Mouse (Mus musculus) kidney, postnatal 25 days (tissue): ENCODE results near the gene Trim3.

ENCODE experiments used
- DNase-seq, 2 experiments: peaks; one replicate each; pipeline ENCODE4 v3.0.0; 2021; ENCODE audit warnings: mixed read lengths in 2 of 2

Gene Trim3

DNA sequence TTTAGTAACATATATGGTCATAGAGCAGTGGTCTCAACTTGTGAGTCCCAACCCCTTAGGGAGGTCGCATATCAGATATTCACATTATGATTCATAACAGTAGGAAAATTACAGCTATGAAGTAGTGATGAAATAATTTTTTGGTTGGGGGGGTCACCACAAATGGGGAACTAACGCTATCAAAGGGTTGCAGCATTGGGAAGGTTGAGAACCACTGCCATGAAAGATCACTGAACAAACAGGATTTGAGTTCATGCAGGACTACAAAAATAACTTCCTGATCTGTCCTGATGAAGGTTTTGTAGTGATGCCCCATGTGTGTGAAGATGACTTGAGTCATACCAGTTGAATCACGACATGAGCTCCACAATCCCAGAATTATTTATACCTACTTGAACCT is 24.9 kb downstream of the Trim3 start:
- DNase-seq: no peak

- DNase-seq: peak; percentile 95 to 96
Measured at GRCm38 (mm10) chr7:105602860-105603623, 30.3 kb downstream of the Trim3 start.

DNA sequence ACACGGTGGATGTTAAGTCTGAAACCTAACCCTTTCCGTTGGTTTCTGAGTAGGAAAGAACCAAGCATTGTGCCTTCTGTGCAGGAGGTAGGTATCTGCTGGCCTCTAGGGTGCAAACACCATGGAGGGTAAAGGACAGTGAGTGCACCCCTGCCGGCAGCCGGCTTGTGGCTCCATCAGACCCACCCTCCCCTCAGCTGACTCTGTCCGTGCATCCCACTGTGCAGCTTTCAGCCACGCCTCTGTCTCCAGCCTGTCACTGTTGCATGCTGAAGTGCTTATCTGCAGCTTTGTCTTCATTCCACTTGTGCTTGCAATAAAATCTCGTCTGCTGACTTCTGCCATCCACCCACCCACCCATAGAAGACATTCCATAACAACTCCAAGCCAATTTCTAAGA is 43.3 kb downstream of the Trim3 start:
- no peak for DNase-seq

- no peak for DNase-seq
Measured at GRCm38 (mm10) chr7:105588325-105588912, 45.0 kb downstream of the Trim3 start.

DNA sequence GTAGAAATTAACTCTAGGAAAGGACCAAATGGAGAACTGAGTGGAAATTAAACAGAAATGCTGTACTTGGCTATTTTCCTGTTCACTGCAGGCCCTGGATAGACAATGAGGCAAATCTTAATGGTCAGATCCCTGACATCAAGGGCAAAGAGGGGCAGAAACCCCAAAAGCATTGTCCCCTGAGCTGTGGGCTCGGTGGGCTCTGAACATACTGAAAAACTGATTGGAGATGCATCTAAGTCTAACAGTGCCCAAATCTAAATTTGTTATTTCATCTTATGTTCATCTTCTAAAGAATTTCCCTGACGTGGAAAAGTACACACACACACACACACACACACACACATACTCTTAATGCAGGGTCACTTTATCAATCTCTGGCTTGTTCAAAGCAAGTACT is 51.4 kb downstream of the Trim3 start:
- no peak for DNase-seq

- peak; percentile 73 to 82 for DNase-seq
Measured at GRCm38 (mm10) chr7:105581094-105581703, 52.2 kb downstream of the Trim3 start, which contains the start of gene Apbb1. TSS of gene Apbb1 (minus strand) at chr7:105581653.

DNA sequence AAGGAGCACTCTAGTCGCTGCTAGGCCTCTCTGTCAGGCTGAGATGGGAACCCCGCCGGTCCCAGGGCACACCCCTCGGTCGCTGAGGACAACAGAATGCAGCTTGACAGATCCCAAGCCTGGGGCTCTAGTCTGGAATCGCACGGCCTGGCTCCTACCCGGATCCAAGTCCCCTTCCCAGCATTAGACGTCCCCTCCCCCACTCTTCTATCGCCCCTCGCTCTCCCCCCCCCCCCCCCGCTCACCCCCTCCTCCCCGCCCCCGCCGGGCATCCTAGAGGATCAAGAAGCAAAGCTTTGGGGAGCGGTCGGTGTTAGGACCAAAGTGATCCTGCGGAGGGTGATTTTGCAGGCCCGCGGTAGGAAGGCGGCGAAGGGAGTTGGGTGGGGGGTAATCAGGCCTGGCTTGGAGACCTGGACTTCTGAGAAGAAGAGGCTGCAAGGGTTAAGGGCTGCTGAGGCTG is 52.7 kb downstream of the Trim3 start:
- peak in 1 of 2 experiments; percentile 9 for DNase-seq

DNA sequence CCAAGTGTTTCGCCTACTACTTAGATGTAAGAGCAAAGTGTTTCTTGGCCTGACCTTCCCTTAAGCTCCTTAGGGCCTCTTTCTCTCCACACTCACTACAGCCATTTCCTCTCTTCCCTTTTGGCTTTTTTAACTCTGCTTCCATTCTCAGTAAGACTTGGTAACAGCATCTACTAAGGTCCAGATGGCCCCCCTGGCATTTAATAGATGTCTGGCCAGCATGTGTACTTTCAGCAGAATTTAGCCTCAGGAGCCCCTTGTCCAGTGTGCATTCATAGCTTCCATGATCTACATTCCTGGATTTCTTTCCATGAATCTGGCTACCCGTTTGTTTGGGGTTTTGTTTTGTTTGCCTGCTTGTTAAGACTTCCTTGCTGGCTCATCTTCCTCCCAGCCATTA is 54.9 kb downstream of the Trim3 start:
- DNase-seq: no peak

DNA sequence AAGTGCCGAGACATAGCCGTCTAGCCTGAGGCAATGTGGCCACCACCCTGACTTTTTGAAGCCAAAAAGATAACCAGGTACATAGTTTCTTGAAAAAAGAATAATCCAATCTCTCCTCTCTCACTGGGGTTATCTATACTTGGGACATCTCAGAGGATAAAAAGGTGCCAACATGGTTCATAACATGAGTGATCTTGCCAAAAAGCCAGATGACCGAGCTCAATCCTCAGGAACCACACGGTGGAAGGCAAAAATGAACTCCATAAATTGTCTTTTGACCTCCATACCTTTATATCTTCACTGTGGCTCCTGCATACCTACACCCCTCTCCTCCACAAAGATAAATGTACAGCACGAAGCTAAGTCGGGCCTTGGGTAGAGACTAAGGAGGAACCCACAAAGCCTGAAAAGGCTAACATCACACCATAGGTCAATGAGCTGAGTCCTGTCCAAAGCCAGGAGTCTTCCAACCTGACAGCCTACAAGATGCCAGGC is 55.9 kb downstream of the Trim3 start:
- no peak for DNase-seq

- no peak for DNase-seq
Measured at GRCm38 (mm10) chr7:105576166-105576748, 57.1 kb downstream of the Trim3 start.

- DNase-seq: no peak
Measured at GRCm38 (mm10) chr7:105574537-105574936, 58.8 kb downstream of the Trim3 start.

GRCm38 (mm10) chr7:105572949-105573348 is 60.4 kb downstream of the Trim3 start:
- DNase-seq: no peak

GRCm38 (mm10) chr7:105570756-105571155 is 62.6 kb downstream of the Trim3 start:
- DNase-seq: no peak

GRCm38 (mm10) chr7:105569512-105570496 is 63.6 kb downstream of the Trim3 start:
- DNase-seq: no peak

DNA sequence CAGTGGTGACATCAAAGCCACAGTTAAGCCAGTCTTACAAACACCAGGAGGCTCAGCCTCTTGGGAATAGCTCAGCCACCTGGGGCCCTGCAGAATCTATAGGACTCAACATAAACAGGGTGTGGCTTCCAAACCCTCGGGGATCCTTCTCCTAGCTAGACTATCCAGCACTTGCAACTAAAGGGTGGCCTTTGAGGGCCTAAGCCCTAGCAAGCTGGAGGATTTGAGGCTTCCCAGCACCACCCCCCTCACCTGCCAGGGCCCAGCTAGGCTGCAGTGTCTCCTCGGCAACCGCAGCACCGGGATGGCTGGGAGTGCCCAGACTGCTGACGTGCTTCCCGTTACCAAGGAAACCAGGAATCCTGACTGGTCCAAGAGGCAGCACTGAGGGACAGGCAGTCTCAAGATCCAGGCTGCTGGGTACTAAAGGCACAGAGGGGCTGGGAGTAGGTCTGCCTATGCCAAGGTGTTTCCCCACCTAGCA is 64.3 kb downstream of the Trim3 start:
- peak; percentile 19 to 63 for DNase-seq

GRCm38 (mm10) chr7:105568583-105568982 is 64.8 kb downstream of the Trim3 start:
- no peak for DNase-seq

DNA sequence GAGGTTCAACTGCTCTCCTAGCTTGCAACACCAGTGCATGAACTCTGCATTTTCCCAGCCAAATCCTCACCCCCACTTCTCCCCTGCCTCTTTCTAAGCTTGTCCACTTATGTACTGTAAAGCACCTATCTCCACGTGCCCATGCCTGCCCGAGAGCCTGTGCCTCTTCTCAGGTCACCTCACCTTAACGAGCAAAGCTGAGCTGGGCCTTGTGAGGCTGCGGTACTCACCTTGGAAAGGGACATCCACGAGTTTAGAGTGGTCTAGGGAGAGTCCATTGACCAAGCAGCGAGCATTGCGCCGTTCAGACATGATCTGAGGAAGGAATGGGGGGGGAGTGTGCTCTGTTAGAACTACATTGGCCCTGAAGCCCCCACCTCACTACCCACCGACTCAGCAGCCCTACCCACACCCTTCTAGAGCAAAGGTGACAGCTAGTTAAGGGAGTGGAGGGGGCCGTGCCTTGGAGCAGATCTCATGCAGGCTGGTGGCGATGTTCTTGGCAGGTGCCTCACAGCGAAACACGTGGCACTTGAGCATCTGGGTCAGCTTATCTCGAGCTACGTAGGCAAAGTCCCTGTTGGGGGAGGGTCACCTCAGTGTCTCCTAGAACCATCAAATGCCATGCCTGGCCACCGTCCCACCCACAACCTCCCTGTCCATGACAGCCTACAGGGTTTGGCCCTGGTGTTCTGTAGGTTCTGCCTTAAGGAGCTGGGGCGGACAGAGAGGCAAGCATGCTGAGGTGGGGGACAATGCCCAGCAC is 68.1 kb downstream of the Trim3 start:
- DNase-seq: no peak

GRCm38 (mm10) chr7:105563367-105563766 is 70.0 kb downstream of the Trim3 start:
- DNase-seq: no peak

DNA sequence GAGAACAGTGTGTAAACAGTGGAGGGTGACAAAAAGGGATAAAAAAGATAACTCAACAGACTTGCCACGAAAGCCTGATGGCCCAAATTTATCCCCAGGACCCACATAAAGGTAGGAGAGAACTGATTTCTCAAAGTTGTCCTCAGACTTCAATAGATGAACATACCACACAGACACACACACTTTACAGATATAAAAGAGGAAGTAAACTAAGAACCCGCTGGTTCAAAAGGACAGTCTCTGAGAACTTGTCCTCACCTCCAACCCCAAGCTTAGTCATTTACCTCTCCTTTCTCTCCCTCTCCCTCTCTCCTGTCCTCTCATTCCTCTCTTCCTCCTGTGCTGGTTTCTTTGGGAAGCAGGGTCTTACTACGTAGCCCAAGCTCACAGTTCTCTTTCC is 71.1 kb downstream of the Trim3 start:
- DNase-seq: no peak

DNA sequence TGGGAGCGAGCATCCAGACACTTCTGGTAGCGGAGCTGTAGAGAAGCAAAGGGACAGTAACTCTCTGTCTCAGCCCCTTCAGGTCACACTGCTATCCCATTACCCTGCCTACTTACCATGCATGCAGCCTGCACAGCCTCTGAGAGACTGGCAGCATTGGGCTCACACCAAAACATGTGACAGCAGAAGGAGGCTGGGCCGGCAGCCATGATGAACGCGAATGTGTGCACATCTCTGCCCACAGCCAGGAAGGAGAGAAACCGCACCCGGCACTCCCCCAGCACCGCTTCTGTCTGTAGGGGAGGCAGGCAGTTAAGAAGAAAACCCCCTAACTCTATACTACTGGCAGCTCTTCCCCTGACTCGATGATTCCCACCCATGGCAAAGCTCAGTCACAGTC is 74.4 kb downstream of the Trim3 start:
- DNase-seq: no peak

GRCm38 (mm10) chr7:105557671-105558070 is 75.7 kb downstream of the Trim3 start:
- DNase-seq: no peak
